Mouse (Mus musculus): Measurements from ENCODE around the gene Gm10282. TPM values are rescaled to one million over a fixed set of nuclear protein-coding genes. Genes with fewer than 3 reads are reported as not detected.

The Gm10282 gene
- polyA plus RNA-seq, 1 experiment from 2014 or later: 1.1 TPM

DNA sequence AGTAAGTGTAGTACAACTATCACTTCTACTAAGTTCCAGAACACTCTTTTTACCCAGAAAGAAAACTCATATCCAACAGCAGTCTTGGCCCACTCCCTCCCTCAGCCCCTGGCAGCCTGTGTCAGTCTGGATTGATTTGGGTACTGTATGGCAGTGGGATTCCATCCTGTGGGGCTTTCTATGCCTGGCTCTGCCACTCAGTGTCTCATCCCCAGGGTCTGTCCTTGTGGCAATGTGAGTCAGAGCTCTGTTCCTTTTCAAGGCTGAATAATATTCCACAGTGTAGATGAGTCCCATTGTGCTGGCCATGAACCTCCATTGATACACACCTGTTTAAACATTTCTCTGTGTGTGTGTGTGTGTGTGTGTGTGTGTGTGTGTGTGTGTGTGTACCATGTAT lies 38.4 kb downstream of the Gm10282 start:
- H3K79me2 ChIP-seq (ENCODE audit: inconsistent target): no peaks in the 10 kb centered on the region
- no peak overlapping the region for H3K4me3 ChIP-seq (ENCODE audit: inconsistent target)
- no peak overlapping the region for H3K27ac ChIP-seq
- no peaks in the 10 kb centered on the region for H3K36me3 ChIP-seq (ENCODE audit: inconsistent target)

DNA sequence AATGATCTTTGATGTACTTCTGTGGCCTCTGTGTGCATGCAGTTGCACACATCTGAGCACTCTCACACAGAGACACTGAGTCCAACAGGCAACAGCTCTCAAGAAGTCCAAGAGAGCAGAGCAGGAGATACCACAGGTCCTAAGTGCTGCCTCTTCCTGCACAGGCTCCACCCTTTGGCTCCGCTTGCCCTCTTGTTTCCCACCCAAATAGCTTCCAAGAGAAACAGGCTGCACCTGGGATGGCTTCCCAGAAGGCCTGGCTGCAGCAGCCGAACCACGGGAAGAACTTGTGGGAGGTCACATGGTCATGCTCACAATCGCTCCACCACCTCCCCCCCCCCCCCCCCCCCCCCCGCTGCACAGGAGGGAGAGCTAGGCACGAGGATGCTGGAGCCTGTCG lies 39.7 kb downstream of the Gm10282 start:
- Histone ChIP-seq H3K79me2 (ENCODE audit: inconsistent target) (no peaks in the 10 kb centered on the region), H3K36me3 (ENCODE audit: inconsistent target) (no peaks in the 10 kb centered on the region), H3K4me3 (ENCODE audit: inconsistent target) (no peak overlapping the region), H3K27ac (no peak overlapping the region)
- WGBS (ENCODE audit: missing documents): 45% methylated on average over 4 of the region's 7 CpGs

DNA sequence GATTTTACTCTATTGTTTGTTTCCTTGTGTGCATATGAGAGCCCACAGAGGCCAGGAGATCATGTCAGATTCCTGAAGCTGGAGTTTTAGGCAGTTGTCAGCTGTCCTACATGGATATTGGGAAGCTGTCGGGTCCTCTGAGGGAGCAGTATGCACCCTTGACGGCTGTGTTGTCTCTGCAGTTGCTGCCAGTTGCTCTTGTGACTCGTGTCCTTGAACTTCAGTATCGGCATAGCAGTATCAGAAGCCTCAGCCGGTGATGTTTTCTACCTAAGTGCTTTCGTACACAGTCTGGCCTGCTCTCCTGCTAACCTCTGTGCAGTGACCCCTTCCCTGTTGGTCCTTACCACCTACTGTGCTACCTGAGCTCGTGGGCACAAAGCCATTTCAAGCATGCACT lies 41.6 kb downstream of the Gm10282 start:
- Histone ChIP-seq H3K79me2 (ENCODE audit: inconsistent target) (no peaks in the 10 kb centered on the region), H3K36me3 (ENCODE audit: inconsistent target) (no peaks in the 10 kb centered on the region), H3K4me3 (ENCODE audit: inconsistent target) (no peak overlapping the region), H3K27ac (no peak overlapping the region)
- WGBS (ENCODE audit: missing documents): 94% methylated on average over 7 of the region's 7 CpGs

DNA sequence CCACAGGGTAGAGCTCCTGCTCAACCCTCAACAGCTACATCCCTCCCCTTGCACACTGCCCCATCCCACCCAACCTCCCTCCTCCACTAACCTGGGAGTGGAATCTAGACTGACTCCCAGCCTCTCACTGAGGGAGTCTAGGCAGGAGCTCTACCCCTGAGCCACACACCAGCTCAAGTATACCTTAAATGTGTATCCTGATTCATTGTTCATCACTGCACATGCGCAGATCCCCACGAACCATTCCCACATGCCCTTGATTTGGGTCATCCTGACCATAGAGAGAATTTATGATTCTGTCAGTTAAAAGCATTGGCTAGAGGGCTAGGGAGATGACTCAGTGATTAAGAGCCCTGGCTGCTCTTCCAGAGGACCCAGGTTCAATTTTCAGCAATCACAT lies 42.3 kb downstream of the Gm10282 start:
- no peak overlapping the region for H3K27ac ChIP-seq
- WGBS (ENCODE audit: missing documents): 93% methylated on average over 2 of the region's 2 CpGs
- H3K4me3 ChIP-seq (ENCODE audit: inconsistent target): no peak overlapping the region

DNA sequence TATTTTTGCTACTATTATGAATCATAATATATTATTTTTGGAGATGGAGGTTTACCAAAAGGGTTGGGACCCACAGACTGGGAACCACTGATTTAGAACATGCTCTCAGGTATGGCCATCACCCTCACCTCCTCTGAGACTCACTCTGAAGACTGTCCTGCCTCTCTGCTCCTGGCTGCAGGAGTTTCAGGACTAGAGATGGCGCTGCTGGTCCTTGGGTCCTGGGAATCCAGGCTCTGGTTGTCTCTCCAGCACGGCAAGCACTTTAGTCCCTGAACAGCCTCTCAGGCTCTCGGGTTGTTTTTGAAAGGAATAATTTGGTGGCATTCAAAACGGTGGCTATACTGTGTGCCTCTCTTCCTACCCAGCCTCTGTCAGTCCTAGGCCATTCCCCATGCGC lies 43.2 kb downstream of the Gm10282 start:
- Histone ChIP-seq H3K4me3 (ENCODE audit: inconsistent target) (no peak overlapping the region), H3K27ac (no peak overlapping the region), H3K36me3 (ENCODE audit: inconsistent target) (no peaks in the 10 kb centered on the region; the same call in 1 of the 2 replicates), H3K79me2 (ENCODE audit: inconsistent target) (no peaks in the 10 kb centered on the region)
- 79% methylated on average over 5 of the region's 5 CpGs for WGBS (ENCODE audit: missing documents)

More for the DNA sequence above, 42.3 kb downstream of the Gm10282 start:
- Histone ChIP-seq H3K79me2 (ENCODE audit: inconsistent target) (no peaks in the 10 kb centered on the region), H3K36me3 (ENCODE audit: inconsistent target) (no peaks in the 10 kb centered on the region)

DNA sequence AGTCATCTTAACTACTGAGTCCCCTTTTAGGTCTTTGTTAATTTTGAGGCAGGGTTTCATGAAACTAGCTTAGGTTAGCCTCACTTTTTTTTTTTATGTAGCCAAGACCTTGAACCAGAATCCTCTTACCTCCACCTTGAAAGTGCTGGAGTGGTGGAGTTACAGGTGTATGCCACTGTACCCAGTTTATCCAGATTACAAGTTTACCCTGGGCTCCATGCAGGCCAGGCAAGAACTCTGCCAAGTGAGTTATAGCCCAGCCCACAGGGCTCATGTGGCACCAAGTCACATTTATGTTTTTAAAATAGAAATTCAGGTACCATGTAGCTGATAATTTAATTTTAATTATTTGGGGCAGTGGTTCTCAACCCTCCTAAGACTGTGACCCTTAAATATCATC lies 43.6 kb downstream of the Gm10282 start:
- Histone ChIP-seq H3K4me3 (ENCODE audit: inconsistent target) (no peak overlapping the region), H3K36me3 (ENCODE audit: inconsistent target) (no peaks in the 10 kb centered on the region; the same call in 1 of the 2 replicates), H3K79me2 (ENCODE audit: inconsistent target) (no peaks in the 10 kb centered on the region), H3K27ac (no peak overlapping the region)

DNA sequence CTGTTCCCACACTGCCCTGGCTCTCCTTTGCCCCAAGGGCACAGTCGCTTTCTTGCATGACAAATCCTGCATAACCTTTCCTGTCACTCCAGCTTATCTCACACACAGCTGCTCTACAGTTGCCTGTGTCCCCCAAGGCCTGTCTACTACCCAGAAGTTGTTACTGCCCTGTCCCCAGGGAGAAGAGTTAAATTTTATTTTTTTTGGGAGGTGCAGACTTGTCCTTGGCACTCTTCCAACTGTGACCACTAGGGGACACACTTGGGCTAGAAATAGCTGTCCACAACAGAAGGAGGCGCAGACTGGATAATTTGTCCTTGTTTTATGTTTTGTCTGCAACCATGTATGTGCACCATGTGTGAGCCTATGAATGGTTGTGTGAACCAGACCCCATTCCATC lies 44.0 kb downstream of the Gm10282 start:
- WGBS (ENCODE audit: missing documents): 42% methylated on average over 2 of the region's 2 CpGs
- no peaks in the 10 kb centered on the region for H3K79me2 ChIP-seq (ENCODE audit: inconsistent target)
- H3K36me3 ChIP-seq (ENCODE audit: inconsistent target): peaks cover under 1% of the 10 kb centered on the region; the same call in 1 of the 2 replicates
- H3K4me3 ChIP-seq (ENCODE audit: inconsistent target): no peak overlapping the region
- no peak overlapping the region for H3K27ac ChIP-seq

DNA sequence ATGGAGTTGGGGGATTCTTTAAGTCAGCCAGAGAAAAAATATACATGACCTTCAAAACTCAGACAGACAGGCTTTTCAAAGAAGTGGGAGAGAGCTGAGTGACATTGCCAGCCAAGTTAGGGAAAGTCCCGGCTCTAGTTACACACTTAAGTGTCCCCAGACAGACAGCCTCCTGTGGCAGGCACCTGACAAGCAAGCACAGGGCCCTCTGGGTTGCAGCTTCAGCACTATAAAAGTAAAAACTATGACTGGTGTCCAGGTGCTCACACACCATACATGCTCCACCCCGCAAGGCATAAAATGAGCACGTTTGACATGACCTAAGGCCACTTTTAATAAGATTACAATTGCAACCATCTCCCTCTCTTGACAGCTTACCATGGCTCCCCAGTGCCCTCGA lies 44.5 kb downstream of the Gm10282 start:
- H3K4me3 ChIP-seq (ENCODE audit: inconsistent target): no peak overlapping the region
- H3K36me3 ChIP-seq (ENCODE audit: inconsistent target): peaks cover 5% of the 10 kb centered on the region; the same call in 1 of the 2 replicates
- no peak overlapping the region for H3K27ac ChIP-seq
- 78% methylated on average over 4 of the region's 4 CpGs for WGBS (ENCODE audit: missing documents)
- no peaks in the 10 kb centered on the region for H3K79me2 ChIP-seq (ENCODE audit: inconsistent target)

DNA sequence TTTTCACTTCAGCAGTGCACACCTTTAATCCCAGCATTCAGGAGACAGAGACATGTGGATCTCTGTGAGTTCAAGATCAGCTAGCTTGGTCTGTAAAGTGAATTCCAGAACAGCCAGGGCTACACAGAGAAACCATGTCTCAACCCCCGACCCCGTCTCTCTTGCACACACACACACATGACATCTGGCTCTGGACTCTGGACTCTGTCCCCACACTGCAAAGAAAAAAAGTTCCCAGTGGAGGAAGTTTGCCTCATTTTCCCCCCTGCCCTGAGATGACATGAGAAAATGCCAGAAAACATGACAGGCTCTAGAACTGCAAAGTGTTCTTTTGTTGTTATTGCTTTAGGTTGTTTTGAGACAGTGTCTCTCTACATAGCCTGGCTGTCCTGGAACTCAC lies 45.2 kb downstream of the Gm10282 start:
- WGBS (ENCODE audit: missing documents): 83% methylated on average over 2 of the region's 2 CpGs
- no peak overlapping the region for H3K4me3 ChIP-seq (ENCODE audit: inconsistent target)
- H3K79me2 ChIP-seq (ENCODE audit: inconsistent target): no peaks in the 10 kb centered on the region
- peaks cover 12% of the 10 kb centered on the region; the same call in 1 of the 2 replicates for H3K36me3 ChIP-seq (ENCODE audit: inconsistent target)
- no peak overlapping the region for H3K27ac ChIP-seq

DNA sequence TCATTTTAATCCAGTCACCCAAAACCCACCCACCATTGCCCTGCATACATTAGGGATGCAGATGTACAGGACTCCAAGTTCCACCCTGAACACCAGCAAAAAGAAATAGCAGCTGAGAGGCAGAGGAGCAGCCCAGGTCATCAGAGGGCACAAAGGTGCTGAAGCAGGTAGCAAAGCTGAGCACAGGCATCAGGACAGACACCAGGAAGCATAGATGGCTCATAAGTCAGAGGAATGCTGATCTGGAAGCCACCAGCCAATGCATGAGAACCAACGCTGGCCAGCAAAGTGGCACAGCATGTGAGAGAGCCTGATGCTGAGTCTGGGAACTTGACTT lies 47.2 kb downstream of the Gm10282 start:
- no peaks in the 10 kb centered on the region for H3K79me2 ChIP-seq (ENCODE audit: inconsistent target)
- no peak overlapping the region for H3K4me3 ChIP-seq (ENCODE audit: inconsistent target)
- no peak overlapping the region for H3K27ac ChIP-seq
- peaks cover 20% of the 10 kb centered on the region; the same call in 1 of the 2 replicates for H3K36me3 ChIP-seq (ENCODE audit: inconsistent target)
- 96% methylated on average over 1 of the region's 1 CpGs for WGBS (ENCODE audit: missing documents)

DNA sequence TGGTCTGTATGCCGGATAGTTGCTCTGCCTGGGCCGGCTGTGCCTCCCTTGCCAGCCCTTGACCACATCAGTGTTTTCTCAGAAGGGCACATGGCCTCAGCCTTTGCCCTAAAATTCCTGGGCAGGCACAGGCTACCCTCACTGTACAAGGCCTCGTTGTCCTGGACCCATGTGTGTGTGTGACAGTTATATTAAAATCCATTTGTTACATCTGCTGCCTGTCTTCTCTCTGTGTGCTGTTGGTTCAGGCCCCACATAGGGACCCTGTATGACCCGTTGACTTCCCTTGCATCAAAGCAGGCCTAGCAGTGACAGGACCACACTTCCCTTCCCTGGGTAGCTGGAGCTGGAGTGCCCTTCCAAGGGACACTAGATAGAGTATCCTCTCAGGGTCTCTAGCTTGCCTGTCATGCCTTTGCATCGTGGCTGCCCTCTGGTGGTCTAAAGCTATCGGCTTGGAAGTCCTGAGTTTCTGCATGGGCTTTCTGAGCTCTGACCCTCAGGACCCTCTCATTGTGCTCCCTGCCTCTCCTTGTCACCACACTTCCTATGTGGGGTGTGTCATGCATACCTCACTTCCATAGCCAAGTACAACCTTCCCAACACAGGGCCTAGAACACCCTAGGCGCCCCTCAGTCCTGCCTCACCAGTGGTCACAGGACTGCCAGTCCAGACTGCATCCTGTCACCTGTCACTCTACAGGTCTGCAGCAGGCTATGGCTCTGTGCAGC lies 47.7 kb downstream of the Gm10282 start:
- WGBS (ENCODE audit: missing documents): 64% methylated on average over 7 of the region's 7 CpGs

More for the DNA sequence above, 47.7 kb downstream of the Gm10282 start:
- Histone ChIP-seq H3K4me3 (ENCODE audit: inconsistent target) (no peak overlapping the region), H3K79me2 (ENCODE audit: inconsistent target) (no peaks in the 10 kb centered on the region), H3K36me3 (ENCODE audit: inconsistent target) (peaks cover 25% of the 10 kb centered on the region; the same call in 1 of the 2 replicates), H3K27ac (no peak overlapping the region)

Other genes starting within 250 kb of the Gm10282 start
- gene Olfr373, start 222.1 kb downstream of the Gm10282 start, polyA plus RNA-seq (2018): not detected in 3 replicates
- gene Olfr374, start 198.2 kb downstream of the Gm10282 start, polyA plus RNA-seq (2018): not detected in 3 replicates
- 152 to 252 TPM (median 227 TPM) in 3 replicates for gene Tpm4, start 170.3 kb downstream of the Gm10282 start, polyA plus RNA-seq (2018)
- 103 to 457 TPM (median 106 TPM) in 3 replicates for gene Rab8a, start 144.1 kb downstream of the Gm10282 start, polyA plus RNA-seq (2018)
- gene Hsh2d, start 115.6 kb downstream of the Gm10282 start, polyA plus RNA-seq (2018): 0.14 to 0.27 TPM (median 0.20 TPM) in 3 replicates
- gene Cib3, start 92.4 kb downstream of the Gm10282 start, polyA plus RNA-seq (2018): not detected in 3 replicates
- gene Gm11034, start 91.6 kb downstream of the Gm10282 start, polyA plus RNA-seq (2018): not detected in 3 replicates
- gene Fam32a, start 85.5 kb downstream of the Gm10282 start, polyA plus RNA-seq (2018): 53.0 to 65.8 TPM (median 59.4 TPM) in 3 replicates
- 43.7 to 76.1 TPM (median 50.7 TPM) in 3 replicates for gene Ap1m1, start 65.2 kb downstream of the Gm10282 start, polyA plus RNA-seq (2018)
- 3.1 to 17.3 TPM (median 5.7 TPM) in 3 replicates for gene Klf2, start 13.8 kb upstream of the Gm10282 start, polyA plus RNA-seq (2018)
- 36.4 to 53.4 TPM (median 39.6 TPM) in 3 replicates for gene Eps15l1, start 116.2 kb upstream of the Gm10282 start, polyA plus RNA-seq (2018)
- gene Calr3, start 138.6 kb upstream of the Gm10282 start, polyA plus RNA-seq (2018): 0.50 to 0.60 TPM (median 0.58 TPM) in 3 replicates
- gene 1700030K09Rik, start 138.6 kb upstream of the Gm10282 start, polyA plus RNA-seq (2018): 2.4 to 5.8 TPM (median 3.0 TPM) in 3 replicates
- gene Cherp, start 170.0 kb upstream of the Gm10282 start, polyA plus RNA-seq (2018): 41.2 to 67.1 TPM (median 44.9 TPM) in 3 replicates
- gene Slc35e1, start 187.4 kb upstream of the Gm10282 start, polyA plus RNA-seq (2018): 31.9 to 35.0 TPM (median 32.6 TPM) in 3 replicates
- gene Med26, start 243.0 kb upstream of the Gm10282 start, polyA plus RNA-seq (2018): 4.4 to 5.6 TPM (median 4.6 TPM) in 3 replicates